Mouse (Mus musculus): ENCODE results near the gene Kndc1. TPM values are rescaled to one million over a fixed set of nuclear protein-coding genes. Genes with fewer than 3 reads are reported as not detected.

Gene Kndc1
- polyA plus RNA-seq, 1 experiment = not detected

DNA sequence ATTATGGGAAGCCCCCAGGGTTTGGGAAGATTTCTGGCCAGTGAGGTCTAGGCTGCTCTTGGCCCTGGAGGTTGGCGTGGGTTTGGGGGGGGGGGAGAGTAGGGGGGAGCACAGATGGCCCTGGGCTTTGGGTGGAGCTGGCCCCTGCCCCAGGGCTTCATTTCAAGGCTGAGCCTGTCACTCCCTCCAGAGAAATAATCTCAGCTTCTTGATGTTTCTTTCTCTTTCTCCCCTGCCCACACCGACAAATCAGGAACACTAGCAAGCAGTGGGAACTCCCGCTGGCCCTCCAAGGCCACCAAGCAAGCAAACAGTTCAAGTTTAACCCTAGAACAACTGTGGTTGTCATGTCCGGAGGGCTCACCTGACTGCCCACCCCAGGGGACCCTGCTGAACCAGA is 69.3 kb downstream of the Kndc1 start:
- no peak overlapping the region for H3K27ac ChIP-seq (ENCODE audit: insufficient read depth, low read length)
- no peak overlapping the region for H3K4me3 ChIP-seq (ENCODE audit: insufficient read depth, low read length)
- H3K4me1 ChIP-seq (ENCODE audit: control insufficient read depth, insufficient read depth, low read length) = no peaks in the 10 kb centered on the region
- TF ChIP-seq POLR2A (IDR thresholded peaks at IDR 0.05; ENCODE audit: low read depth, low read length) (no peak), CTCF (IDR thresholded peaks at IDR 0.05; ENCODE audit: borderline replicate concordance, insufficient read depth, low read length) (no peak)

DNA sequence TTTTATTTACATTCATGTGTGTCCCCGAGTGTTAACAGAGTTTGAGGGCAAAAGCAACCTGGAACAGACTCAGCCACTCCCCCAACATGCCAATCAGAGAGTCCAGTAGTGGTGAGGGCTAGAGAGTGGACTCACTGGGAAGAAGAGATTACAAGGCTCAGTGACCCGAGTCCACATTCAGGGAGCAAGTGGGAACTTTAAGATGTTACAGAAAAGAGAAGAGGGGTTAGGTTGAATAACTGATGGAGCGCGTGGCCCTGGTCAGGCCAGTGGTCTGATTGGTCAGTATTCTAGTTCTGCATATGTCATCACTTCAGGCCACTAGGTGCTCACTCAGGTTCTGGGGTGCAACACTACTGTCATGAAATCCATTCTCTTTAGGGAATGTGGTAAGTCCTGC is 72.7 kb downstream of the Kndc1 start:
- H3K27ac ChIP-seq (ENCODE audit: insufficient read depth, low read length) = no peak overlapping the region
- H3K4me3 ChIP-seq (ENCODE audit: insufficient read depth, low read length) = no peak overlapping the region
- H3K4me1 ChIP-seq (ENCODE audit: control insufficient read depth, insufficient read depth, low read length) = peaks cover 11% of the 10 kb centered on the region
- TF ChIP-seq POLR2A (IDR thresholded peaks at IDR 0.05; ENCODE audit: low read depth, low read length) (no peak), CTCF (IDR thresholded peaks at IDR 0.05; ENCODE audit: borderline replicate concordance, insufficient read depth, low read length) (no peak)

DNA sequence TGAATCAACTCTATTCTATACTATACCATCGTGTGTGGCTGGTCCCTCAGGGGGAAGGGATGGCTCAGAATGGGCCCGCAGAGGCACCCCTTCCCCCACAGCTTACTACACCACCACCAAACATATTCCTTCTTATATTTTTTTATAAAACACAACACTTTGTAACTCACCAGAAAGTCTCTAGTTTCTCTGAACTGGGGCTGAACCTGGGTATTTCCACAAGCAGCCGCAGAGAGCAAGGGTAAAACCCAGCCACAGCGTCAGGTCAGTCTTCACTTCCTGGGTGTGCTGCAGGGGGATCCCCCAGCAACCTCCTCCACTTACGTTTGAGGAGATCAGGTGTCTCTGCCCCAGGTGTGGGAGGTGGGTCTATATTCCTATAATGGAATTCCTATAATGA is 73.9 kb downstream of the Kndc1 start:
- no peak for TF ChIP-seq CTCF (IDR thresholded peaks at IDR 0.05; ENCODE audit: borderline replicate concordance, insufficient read depth, low read length)
- no peak for TF ChIP-seq POLR2A (IDR thresholded peaks at IDR 0.05; ENCODE audit: low read depth, low read length)
- Histone ChIP-seq H3K4me1 (ENCODE audit: control insufficient read depth, insufficient read depth, low read length) (peaks cover 11% of the 10 kb centered on the region), H3K27ac (ENCODE audit: insufficient read depth, low read length) (no peak overlapping the region)

DNA sequence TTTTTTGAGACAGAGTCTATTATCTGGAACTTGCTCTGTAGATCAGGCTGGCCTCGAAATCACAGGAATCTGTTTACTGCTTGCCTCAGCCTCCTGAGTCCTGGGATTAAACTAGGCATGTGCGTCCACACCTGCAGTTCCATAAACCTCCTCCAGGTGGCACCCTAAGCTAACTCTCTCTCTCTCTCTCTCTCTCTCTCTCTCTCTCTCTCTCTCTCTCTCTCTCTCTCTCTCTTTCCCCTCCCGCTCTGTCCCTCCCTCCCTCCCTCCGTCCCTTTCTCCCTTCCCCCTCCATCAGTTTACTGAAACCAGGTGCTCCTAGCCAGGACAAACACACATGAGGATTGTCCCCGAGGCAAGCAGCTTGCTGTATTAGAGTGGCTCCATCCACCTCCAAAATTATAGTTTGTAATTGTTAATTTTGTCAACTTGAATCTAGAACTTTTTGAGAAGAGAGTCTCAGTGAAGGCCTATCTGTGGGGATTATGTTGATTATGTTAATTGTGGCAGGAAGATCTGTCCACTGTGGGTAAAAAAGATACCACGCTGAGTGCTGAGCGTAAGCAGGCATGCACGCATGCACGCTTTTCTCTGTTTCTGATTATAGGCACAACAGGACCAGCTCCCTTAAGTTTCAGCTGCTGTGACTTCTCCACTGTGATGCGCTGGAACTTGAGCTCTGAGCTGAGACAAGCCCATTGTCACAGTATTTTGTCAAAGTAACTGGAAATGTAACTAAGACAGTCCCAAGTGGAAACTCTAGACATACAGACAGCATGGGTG is 75.0 kb downstream of the Kndc1 start:
- TF ChIP-seq CTCF (IDR thresholded peaks at IDR 0.05; ENCODE audit: borderline replicate concordance, insufficient read depth, low read length) (peak; percentile 50; the same call in 1 of the 2 replicates), POLR2A (IDR thresholded peaks at IDR 0.05; ENCODE audit: low read depth, low read length) (no peak)
- Histone ChIP-seq H3K4me3 (ENCODE audit: insufficient read depth, low read length) (no peak overlapping the region), H3K4me1 (ENCODE audit: control insufficient read depth, insufficient read depth, low read length) (peaks cover 11% of the 10 kb centered on the region), H3K27ac (ENCODE audit: insufficient read depth, low read length) (no peak overlapping the region)

More for the DNA sequence above, 73.9 kb downstream of the Kndc1 start:
- H3K4me3 ChIP-seq (ENCODE audit: insufficient read depth, low read length) = no peak overlapping the region

DNA sequence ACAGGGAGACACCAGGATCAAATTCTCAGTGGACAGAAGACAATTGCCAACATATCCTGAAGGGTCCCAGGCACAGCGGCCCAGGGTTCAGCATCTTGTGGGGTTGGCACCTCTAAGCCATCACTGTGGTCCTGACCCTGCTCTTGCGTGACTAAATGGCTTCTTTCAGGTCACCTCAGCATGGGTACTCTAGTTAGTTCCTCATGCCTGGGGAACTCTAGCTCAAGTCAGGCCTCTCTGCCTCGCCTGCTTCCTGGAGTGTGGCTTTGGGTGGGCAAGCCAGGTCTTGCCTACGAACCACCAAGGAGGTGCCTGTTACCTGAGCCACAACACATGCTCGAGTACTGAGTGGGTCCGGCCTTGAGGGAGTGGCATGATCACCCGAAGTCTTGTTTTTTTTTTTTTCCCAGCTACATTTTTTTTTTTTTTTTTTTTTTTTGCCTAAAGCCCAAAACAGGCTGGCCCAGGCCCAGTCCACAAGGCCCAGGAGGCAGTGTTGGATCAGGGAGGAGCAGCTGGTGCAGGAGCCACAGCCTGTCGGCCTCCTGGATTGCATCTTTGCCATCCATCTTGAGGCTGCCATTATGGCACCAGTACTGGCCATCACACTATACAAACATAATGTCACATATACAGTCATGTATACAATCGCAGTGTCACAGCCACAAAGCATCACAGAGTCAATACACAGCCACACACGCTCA is 75.9 kb downstream of the Kndc1 start:
- TF ChIP-seq CTCF (IDR thresholded peaks at IDR 0.05; ENCODE audit: borderline replicate concordance, insufficient read depth, low read length) (no peak), POLR2A (IDR thresholded peaks at IDR 0.05; ENCODE audit: low read depth, low read length) (no peak)
- Histone ChIP-seq H3K27ac (ENCODE audit: insufficient read depth, low read length) (peak overlapping the region; percentile 84), H3K4me1 (ENCODE audit: control insufficient read depth, insufficient read depth, low read length) (peaks cover 11% of the 10 kb centered on the region), H3K4me3 (ENCODE audit: insufficient read depth, low read length) (no peak overlapping the region)

DNA sequence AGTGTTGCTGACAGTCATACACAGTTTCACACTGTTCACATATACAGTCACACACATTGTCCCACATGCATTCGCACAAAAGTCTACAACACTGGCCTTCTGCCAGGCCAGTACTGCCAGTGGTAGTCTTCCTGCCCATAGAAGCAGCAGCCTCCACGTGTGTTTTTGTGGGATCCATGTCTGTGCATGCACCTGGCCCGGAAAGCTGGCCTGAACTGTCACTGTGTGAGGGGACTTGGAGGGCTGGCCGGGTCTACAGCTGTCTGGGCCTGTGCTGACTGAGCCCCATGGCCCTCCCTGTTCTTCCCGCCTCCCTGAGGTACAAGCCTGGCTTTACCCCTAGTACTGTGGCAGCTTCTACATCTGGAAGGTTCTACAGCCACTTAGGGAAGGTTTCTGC is 76.5 kb downstream of the Kndc1 start:
- H3K27ac ChIP-seq (ENCODE audit: insufficient read depth, low read length) = peak overlapping the region; percentile 84
- peaks cover 11% of the 10 kb centered on the region for H3K4me1 ChIP-seq (ENCODE audit: control insufficient read depth, insufficient read depth, low read length)
- TF ChIP-seq POLR2A (IDR thresholded peaks at IDR 0.05; ENCODE audit: low read depth, low read length) = no peak
- H3K4me3 ChIP-seq (ENCODE audit: insufficient read depth, low read length) = no peak overlapping the region

DNA sequence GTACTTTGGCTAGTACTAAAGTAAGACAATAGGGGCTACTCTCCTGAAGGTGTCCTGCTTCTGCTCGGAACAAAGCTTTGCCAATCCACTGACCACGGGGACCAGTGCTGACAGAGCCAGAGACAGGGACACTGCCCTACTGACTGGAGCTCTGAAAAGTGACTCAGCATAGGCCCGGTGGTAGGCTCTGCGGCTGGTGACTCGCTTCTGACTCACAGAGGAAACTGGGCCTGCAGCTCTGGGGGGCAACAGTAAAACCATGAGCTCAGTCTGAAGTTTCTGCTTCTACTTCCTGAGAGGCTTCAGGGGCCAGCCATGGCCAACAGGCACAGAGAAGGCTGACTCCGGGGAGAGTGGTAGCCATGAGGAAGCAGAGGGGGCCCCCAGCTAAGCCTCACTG is 76.9 kb downstream of the Kndc1 start:
- Histone ChIP-seq H3K4me3 (ENCODE audit: insufficient read depth, low read length) (no peak overlapping the region), H3K27ac (ENCODE audit: insufficient read depth, low read length) (peak overlapping the region; percentile 94), H3K4me1 (ENCODE audit: control insufficient read depth, insufficient read depth, low read length) (peaks cover 11% of the 10 kb centered on the region)
- peak; percentile 50; the same call in 1 of the 2 replicates for TF ChIP-seq POLR2A (IDR thresholded peaks at IDR 0.05; ENCODE audit: low read depth, low read length)
- TF ChIP-seq CTCF (IDR thresholded peaks at IDR 0.05; ENCODE audit: borderline replicate concordance, insufficient read depth, low read length) = no peak

DNA sequence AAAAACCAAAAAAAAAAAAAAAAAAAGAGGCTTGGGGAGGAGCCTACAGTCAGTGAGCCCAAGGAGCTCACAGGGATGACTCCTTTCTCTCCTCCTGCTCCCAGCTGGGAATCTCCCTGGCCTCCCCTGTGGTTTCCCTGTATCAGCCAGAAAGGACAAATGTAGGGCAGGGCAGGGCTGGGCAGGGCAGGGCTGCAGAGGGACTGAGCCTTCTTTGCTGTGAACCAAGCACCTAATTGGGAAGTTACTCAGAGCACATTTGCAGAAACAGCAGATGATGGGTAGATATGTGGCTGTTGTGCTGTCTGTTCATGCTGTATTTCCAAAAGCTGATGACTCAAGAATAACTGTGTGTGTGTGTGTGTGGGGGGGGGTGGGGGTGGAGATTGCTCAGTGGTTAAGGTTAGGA is 78.4 kb downstream of the Kndc1 start:
- H3K4me1 ChIP-seq (ENCODE audit: control insufficient read depth, insufficient read depth, low read length) = peaks cover 11% of the 10 kb centered on the region
- TF ChIP-seq CTCF (IDR thresholded peaks at IDR 0.05; ENCODE audit: borderline replicate concordance, insufficient read depth, low read length) (no peak), POLR2A (IDR thresholded peaks at IDR 0.05; ENCODE audit: low read depth, low read length) (no peak)
- no peak overlapping the region for H3K4me3 ChIP-seq (ENCODE audit: insufficient read depth, low read length)
- H3K27ac ChIP-seq (ENCODE audit: insufficient read depth, low read length) = peak overlapping the region; percentile 27

DNA sequence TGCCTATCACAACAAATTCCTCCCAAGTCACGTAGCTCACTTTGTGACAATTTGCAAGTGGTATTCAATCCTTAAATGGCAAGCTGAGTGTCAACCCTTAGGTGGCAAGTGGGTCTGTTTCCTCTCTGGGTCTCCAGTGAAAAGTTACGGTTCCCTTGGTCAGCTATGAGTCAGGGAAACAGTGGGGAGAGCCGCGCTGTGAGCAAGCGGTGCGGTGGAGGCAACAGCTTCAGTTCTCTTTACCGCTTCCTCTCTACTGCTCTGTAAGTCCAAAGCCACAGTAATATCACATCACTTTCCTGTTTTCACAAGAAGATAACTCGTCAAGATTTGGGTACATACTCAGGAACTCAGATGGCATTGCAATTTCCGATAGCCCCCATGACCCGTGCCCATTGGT is 79.8 kb downstream of the Kndc1 start:
- H3K4me1 ChIP-seq (ENCODE audit: control insufficient read depth, insufficient read depth, low read length) = peaks cover 11% of the 10 kb centered on the region
- H3K27ac ChIP-seq (ENCODE audit: insufficient read depth, low read length) = no peak overlapping the region
- no peak for TF ChIP-seq POLR2A (IDR thresholded peaks at IDR 0.05; ENCODE audit: low read depth, low read length)
- TF ChIP-seq CTCF (IDR thresholded peaks at IDR 0.05; ENCODE audit: borderline replicate concordance, insufficient read depth, low read length) = no peak
- H3K4me3 ChIP-seq (ENCODE audit: insufficient read depth, low read length) = no peak overlapping the region

DNA sequence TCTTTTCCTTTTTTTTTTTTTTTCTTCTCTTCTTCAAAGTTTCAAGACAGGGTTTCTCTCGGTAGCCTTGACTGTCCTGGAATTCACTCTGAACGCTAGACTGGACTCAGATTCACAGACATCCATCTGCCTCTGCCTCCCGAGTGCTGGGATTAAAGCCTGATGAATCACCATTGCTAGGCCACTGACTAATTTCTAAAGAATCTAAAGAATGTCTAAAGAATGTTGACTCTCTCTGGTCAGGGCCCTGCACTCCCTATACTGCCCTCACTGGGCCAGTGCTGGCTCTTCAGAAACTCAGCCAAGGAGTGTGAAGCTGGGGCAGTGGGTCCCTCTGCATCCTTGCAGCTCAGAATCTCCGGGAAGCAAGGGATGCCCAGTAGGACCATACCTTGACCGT is 81.0 kb downstream of the Kndc1 start:
- TF ChIP-seq CTCF (IDR thresholded peaks at IDR 0.05; ENCODE audit: borderline replicate concordance, insufficient read depth, low read length) (no peak), POLR2A (IDR thresholded peaks at IDR 0.05; ENCODE audit: low read depth, low read length) (no peak)
- H3K4me1 ChIP-seq (ENCODE audit: control insufficient read depth, insufficient read depth, low read length) = peaks cover 11% of the 10 kb centered on the region
- H3K4me3 ChIP-seq (ENCODE audit: insufficient read depth, low read length) = no peak overlapping the region

More for the DNA sequence above, 81.0 kb downstream of the Kndc1 start:
- no peak overlapping the region for H3K27ac ChIP-seq (ENCODE audit: insufficient read depth, low read length)
